Mouse (Mus musculus) urinary bladder, postnatal 36 days (tissue): ENCODE results near the gene Cacna1a.

ENCODE experiments used
- DNase-seq, 2 experiments: peaks; one replicate each; pipeline ENCODE4 v3.0.0; 2022; ENCODE audit warnings: low spot score in 2 of 2, mixed read lengths in 1 of 2

Gene Cacna1a

DNA sequence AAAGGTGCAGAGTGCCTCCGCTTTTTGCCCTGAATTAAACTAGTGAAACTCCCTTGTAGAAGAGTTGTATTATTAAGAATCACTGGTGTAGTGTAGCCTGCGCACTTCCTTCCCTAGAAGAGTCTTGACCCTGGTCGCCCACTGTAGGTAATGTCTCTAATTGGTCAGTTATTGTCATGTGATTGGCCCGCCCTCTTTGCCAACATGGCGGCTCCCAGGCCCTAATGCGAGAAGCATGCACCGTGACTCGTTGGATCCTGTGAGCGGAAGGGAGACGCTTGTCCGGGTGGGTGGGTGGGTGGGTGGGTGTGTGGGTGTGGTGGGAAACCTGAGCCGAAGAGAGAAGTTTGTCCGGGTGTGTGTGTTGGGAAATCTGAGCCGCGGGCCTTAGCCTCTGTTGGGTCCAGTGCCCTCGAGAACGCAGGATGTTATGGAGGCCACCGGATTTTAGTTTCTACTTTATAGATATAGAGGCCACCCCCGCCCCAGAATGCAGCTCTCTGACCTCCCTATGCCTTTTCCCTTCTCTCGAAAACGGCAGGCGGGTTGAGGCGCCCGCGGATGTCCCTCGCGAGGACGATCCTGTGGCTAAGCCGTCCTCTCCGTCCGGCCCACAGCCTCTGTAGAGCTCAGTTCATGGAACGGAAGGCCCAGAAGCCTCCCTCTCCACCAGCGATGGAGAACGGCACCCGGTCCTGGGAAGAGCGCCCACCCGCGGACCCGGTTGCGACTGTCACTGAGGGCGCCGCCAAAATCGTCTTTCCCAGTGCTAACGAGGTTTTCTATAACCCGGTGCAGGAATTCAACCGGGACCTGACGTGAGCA is 301.1 kb downstream of the Cacna1a start:
- DNase-seq, result peak; percentile 87 to 88
